Mouse (Mus musculus) ES-Bruce4 (cell line): ENCODE data around the gene Klc3.

Source experiments
- CTCF ChIP-seq: IDR thresholded peaks from one replicate; pipeline ENCODE4 v1.8.1; 2011; ENCODE audit warnings: low read depth, low read length
- EP300 ChIP-seq: IDR thresholded peaks from 2 replicates; pipeline ENCODE4 v1.6.1; 2011; ENCODE audit warnings: low read depth, low read length; ENCODE audit not compliant: insufficient read depth

DNA sequence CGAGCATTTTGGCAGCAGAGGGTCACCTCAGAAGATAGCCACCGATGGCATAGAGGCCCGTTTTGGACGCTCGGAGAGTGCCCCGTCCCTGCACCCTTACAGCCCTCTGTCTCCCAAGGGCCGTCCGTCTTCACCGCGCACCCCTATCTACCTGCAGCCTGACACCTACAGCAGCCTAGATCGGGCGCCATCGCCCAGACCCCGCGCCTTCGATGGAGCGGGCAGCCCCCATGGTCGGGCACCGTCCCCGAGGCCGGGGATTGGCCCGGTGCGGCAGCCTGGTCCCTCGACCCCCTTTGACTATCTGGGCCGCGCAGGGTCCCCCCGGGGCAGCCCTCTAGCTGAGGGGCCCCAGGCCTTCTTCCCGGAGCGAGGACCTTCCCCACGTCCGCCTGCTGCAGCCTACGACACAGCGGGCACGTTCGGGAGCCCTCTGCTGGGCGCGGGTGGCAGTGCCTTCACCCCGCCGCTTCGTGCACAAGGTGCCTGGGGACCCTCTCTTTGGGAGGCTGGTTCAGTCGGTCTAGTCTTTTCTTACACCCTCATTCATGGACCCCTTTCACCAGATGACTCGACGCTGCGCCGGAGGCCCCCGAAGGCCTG, 34.0 kb downstream of the Klc3 start:
- no peak for TF ChIP-seq EP300
- peak; percentile 72 for TF ChIP-seq CTCF
